Mouse (Mus musculus): ENCODE measurements around the gene S100a2. TPM values are rescaled to one million over a fixed set of nuclear protein-coding genes. Genes with fewer than 3 reads are reported as not detected.

Gene S100a2
- polyA plus RNA-seq, 1 experiment, result not detected

- Histone ChIP-seq H3K27ac (ENCODE audit: insufficient read depth, low read length) (no peak overlapping the region), H3K36me3 (ENCODE audit: control insufficient read depth, insufficient read depth, low read length, poor library complexity, severe bottlenecking) (no peaks in the 10 kb centered on the region), H3K4me1 (ENCODE audit: control insufficient read depth, insufficient read depth, low read length) (no peaks in the 10 kb centered on the region), H3K4me3 (ENCODE audit: low read depth, low read length) (no peak overlapping the region), H3K9me3 (replicated peaks; ENCODE audit: control insufficient read depth, insufficient read depth, low read length, poor library complexity, severe bottlenecking) (no peaks in the 10 kb centered on the region), H3K9ac (ENCODE audit: low read depth, poor library complexity, severe bottlenecking) (no peak overlapping the region), H3K27me3 (ENCODE audit: control insufficient read depth, insufficient read depth, low read length, poor library complexity, severe bottlenecking) (no peaks in the 10 kb centered on the region)
- TF ChIP-seq EP300 (IDR thresholded peaks at IDR 0.05; ENCODE audit: insufficient read depth, low read depth, low read length), result no peak
- TF ChIP-seq CTCF (IDR thresholded peaks at IDR 0.05; ENCODE audit: low read depth, low read length), result no peak
- TF ChIP-seq POLR2A (IDR thresholded peaks at IDR 0.05; ENCODE audit: insufficient read depth, low read length), result no peak
Measured at GRCm38 (mm10) chr3:90638511-90639275, 48.6 kb downstream of the S100a2 start.

GRCm38 (mm10) chr3:90639511-90640154, 49.6 kb downstream of the S100a2 start:
- Histone ChIP-seq H3K9me3 (replicated peaks; ENCODE audit: control insufficient read depth, insufficient read depth, low read length, poor library complexity, severe bottlenecking) (no peaks in the 10 kb centered on the region), H3K4me1 (ENCODE audit: control insufficient read depth, insufficient read depth, low read length) (no peaks in the 10 kb centered on the region), H3K27me3 (ENCODE audit: control insufficient read depth, insufficient read depth, low read length, poor library complexity, severe bottlenecking) (no peaks in the 10 kb centered on the region), H3K9ac (ENCODE audit: low read depth, poor library complexity, severe bottlenecking) (no peak overlapping the region), H3K27ac (ENCODE audit: insufficient read depth, low read length) (no peak overlapping the region), H3K36me3 (ENCODE audit: control insufficient read depth, insufficient read depth, low read length, poor library complexity, severe bottlenecking) (no peaks in the 10 kb centered on the region), H3K4me3 (ENCODE audit: low read depth, low read length) (no peak overlapping the region)
- TF ChIP-seq CTCF (IDR thresholded peaks at IDR 0.05; ENCODE audit: low read depth, low read length), result peak; percentile 68
- no peak for TF ChIP-seq POLR2A (IDR thresholded peaks at IDR 0.05; ENCODE audit: insufficient read depth, low read length)

- no peaks in the 10 kb centered on the region for H3K4me1 ChIP-seq (ENCODE audit: control insufficient read depth, insufficient read depth, low read length)
- TF ChIP-seq CTCF (IDR thresholded peaks at IDR 0.05; ENCODE audit: low read depth, low read length) (no peak), POLR2A (IDR thresholded peaks at IDR 0.05; ENCODE audit: insufficient read depth, low read length) (no peak), EP300 (IDR thresholded peaks at IDR 0.05; ENCODE audit: insufficient read depth, low read depth, low read length) (no peak)
- H3K9me3 ChIP-seq (replicated peaks; ENCODE audit: control insufficient read depth, insufficient read depth, low read length, poor library complexity, severe bottlenecking), result no peaks in the 10 kb centered on the region
- H3K27ac ChIP-seq (ENCODE audit: insufficient read depth, low read length), result no peak overlapping the region
- no peaks in the 10 kb centered on the region for H3K27me3 ChIP-seq (ENCODE audit: control insufficient read depth, insufficient read depth, low read length, poor library complexity, severe bottlenecking)
- H3K9ac ChIP-seq (ENCODE audit: low read depth, poor library complexity, severe bottlenecking), result no peak overlapping the region
- no peak overlapping the region for H3K4me3 ChIP-seq (ENCODE audit: low read depth, low read length)
- H3K36me3 ChIP-seq (ENCODE audit: control insufficient read depth, insufficient read depth, low read length, poor library complexity, severe bottlenecking), result no peaks in the 10 kb centered on the region
Measured at GRCm38 (mm10) chr3:90640981-90641380, 50.9 kb downstream of the S100a2 start.

Other genes with a start within 250 kb of the S100a2 start
- gene Slc27a3, start 200.3 kb upstream of the S100a2 start, polyA plus RNA-seq (2011; ENCODE audit: insufficient read depth, insufficient read length, low read depth, missing spikeins), result 11.0 and 12.5 TPM in 2 replicates
- 68.6 and 71.0 TPM in 2 replicates for gene Ints3, start 156.6 kb upstream of the S100a2 start, polyA plus RNA-seq (2011; ENCODE audit: insufficient read depth, insufficient read length, low read depth, missing spikeins)
- gene Npr1, start 124.4 kb upstream of the S100a2 start, polyA plus RNA-seq (2011; ENCODE audit: insufficient read depth, insufficient read length, low read depth, missing spikeins), result 10.8 and 13.6 TPM in 2 replicates
- 211 and 233 TPM in 2 replicates for gene Ilf2, start 114.1 kb upstream of the S100a2 start, polyA plus RNA-seq (2011; ENCODE audit: insufficient read depth, insufficient read length, low read depth, missing spikeins)
- 63.9 and 65.1 TPM in 2 replicates for gene Snapin, start 99.2 kb upstream of the S100a2 start, polyA plus RNA-seq (2011; ENCODE audit: insufficient read depth, insufficient read length, low read depth, missing spikeins)
- gene Chtop, start 80.7 kb upstream of the S100a2 start, polyA plus RNA-seq (2011; ENCODE audit: insufficient read depth, insufficient read length, low read depth, missing spikeins), result 124 and 130 TPM in 2 replicates
- 46.3 and 50.4 TPM in 2 replicates for gene S100a1, start 75.9 kb upstream of the S100a2 start, polyA plus RNA-seq (2011; ENCODE audit: insufficient read depth, insufficient read length, low read depth, missing spikeins)
- gene S100a13, start 75.8 kb upstream of the S100a2 start, polyA plus RNA-seq (2011; ENCODE audit: insufficient read depth, insufficient read length, low read depth, missing spikeins), result 71.4 and 73.2 TPM in 2 replicates
- gene S100a14, start 63.4 kb upstream of the S100a2 start, polyA plus RNA-seq (2011; ENCODE audit: insufficient read depth, insufficient read length, low read depth, missing spikeins), result 0.88 and 1.9 TPM in 2 replicates
- gene S100a16, start 53.0 kb upstream of the S100a2 start, polyA plus RNA-seq (2011; ENCODE audit: insufficient read depth, insufficient read length, low read depth, missing spikeins), result 2.0 and 3.1 TPM in 2 replicates
- 1.5 and 2.5 TPM in 2 replicates for gene S100a3, start 29.7 kb upstream of the S100a2 start, polyA plus RNA-seq (2011; ENCODE audit: insufficient read depth, insufficient read length, low read depth, missing spikeins)
- 5.1 TPM in 1 of 2 replicates, not detected in the other for gene Gm42674, start 11.7 kb downstream of the S100a2 start, polyA plus RNA-seq (2011; ENCODE audit: insufficient read depth, insufficient read length, low read depth, missing spikeins)
- gene S100a4, start 13.5 kb downstream of the S100a2 start, polyA plus RNA-seq (2011; ENCODE audit: insufficient read depth, insufficient read length, low read depth, missing spikeins), result 11.0 and 15.5 TPM in 2 replicates
- gene S100a5, start 18.3 kb downstream of the S100a2 start, polyA plus RNA-seq (2011; ENCODE audit: insufficient read depth, insufficient read length, low read depth, missing spikeins), result not detected in 2 replicates
- gene S100a6, start 22.6 kb downstream of the S100a2 start, polyA plus RNA-seq (2011; ENCODE audit: insufficient read depth, insufficient read length, low read depth, missing spikeins), result 516 and 526 TPM in 2 replicates
- gene S100a7a, start 63.8 kb downstream of the S100a2 start, polyA plus RNA-seq (2011; ENCODE audit: insufficient read depth, insufficient read length, low read depth, missing spikeins), result 0.79 TPM in 1 of 2 replicates, not detected in the other
- not detected in 2 replicates for gene S100a8, start 78.7 kb downstream of the S100a2 start, polyA plus RNA-seq (2011; ENCODE audit: insufficient read depth, insufficient read length, low read depth, missing spikeins)
- not detected in 2 replicates for gene S100a9, start 105.5 kb downstream of the S100a2 start, polyA plus RNA-seq (2011; ENCODE audit: insufficient read depth, insufficient read length, low read depth, missing spikeins)
- gene Pglyrp4, start 136.7 kb downstream of the S100a2 start, polyA plus RNA-seq (2011; ENCODE audit: insufficient read depth, insufficient read length, low read depth, missing spikeins), result not detected in 2 replicates
- gene Gm5849, start 187.6 kb downstream of the S100a2 start, polyA plus RNA-seq (2011; ENCODE audit: insufficient read depth, insufficient read length, low read depth, missing spikeins), result not detected in 2 replicates

Measured in ES-Bruce4 (cell line).